Mouse (Mus musculus): ENCODE results near the gene Asb8. TPM values are rescaled to one million over a fixed set of nuclear protein-coding genes. Genes with fewer than 3 reads are reported as not detected.

Gene Asb8
- polyA plus RNA-seq, 1 experiment from 2014 or later: 46.6 TPM

DNA sequence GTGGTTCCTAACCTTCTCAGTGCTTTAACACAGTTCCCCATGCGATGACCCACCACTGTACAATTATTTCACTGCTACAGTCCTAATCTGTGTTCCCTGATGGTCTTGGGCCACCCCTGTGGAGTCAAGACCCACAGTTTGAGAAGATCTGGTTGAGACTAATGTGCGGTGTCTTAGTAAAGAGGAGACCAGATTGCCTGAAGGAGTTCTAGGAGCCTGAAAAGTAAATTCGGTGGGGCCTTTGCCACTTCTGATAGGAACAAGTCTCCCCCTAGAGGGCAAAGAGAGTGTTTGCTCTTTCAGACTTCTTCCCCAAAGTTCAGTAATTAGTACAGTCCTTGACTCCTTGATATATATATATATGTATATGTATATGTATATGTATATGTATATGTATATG lies 11.8 kb downstream of the Asb8 start:
- no peak overlapping the region for H3K9ac ChIP-seq

DNA sequence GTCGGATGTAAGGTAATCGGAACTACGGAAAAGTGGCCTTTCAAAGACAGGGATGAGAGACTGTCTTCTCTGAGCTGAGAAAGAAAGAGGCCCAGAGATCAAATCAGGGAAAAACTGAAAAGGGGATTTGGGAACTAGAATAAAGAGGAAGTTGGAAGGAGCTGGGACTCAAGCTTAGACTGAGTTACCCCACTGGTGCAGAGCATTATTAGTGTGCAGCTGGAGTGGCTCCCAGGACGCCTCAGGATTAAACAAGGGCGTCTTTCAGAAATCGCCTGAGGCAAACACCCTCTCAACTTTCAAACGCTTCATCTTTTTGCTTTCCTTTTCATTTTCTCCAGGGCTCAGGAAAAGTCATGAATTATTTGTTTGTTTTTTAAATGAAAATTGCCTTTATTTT lies 12.5 kb downstream of the Asb8 start:
- Histone ChIP-seq H3K36me3 (no peaks in the 10 kb centered on the region), H3K9me3 (no peaks in the 10 kb centered on the region), H3K9ac (no peak overlapping the region), H3K4me2 (replicated peaks) (no peak overlapping the region), H3K4me1 (replicated peaks) (no peaks in the 10 kb centered on the region), H3K27me3 (replicated peaks) (no peaks in the 10 kb centered on the region), H3K4me3 (replicated peaks) (no peak overlapping the region), H3K27ac (no peak overlapping the region)
- WGBS: 77% methylated on average over 7 of the region's 7 CpGs
- no peak for ATAC-seq

More for the DNA sequence above, 11.8 kb downstream of the Asb8 start:
- no peaks in the 10 kb centered on the region for H3K9me3 ChIP-seq
- no peak overlapping the region for H3K27ac ChIP-seq
- no peak overlapping the region for H3K4me3 ChIP-seq (replicated peaks)
- H3K4me2 ChIP-seq (replicated peaks): no peak overlapping the region
- no peaks in the 10 kb centered on the region for H3K36me3 ChIP-seq
- H3K4me1 ChIP-seq (replicated peaks): no peaks in the 10 kb centered on the region
- H3K27me3 ChIP-seq (replicated peaks): no peaks in the 10 kb centered on the region
- WGBS: 32% methylated on average over 3 of the region's 3 CpGs
- no peak for ATAC-seq

DNA sequence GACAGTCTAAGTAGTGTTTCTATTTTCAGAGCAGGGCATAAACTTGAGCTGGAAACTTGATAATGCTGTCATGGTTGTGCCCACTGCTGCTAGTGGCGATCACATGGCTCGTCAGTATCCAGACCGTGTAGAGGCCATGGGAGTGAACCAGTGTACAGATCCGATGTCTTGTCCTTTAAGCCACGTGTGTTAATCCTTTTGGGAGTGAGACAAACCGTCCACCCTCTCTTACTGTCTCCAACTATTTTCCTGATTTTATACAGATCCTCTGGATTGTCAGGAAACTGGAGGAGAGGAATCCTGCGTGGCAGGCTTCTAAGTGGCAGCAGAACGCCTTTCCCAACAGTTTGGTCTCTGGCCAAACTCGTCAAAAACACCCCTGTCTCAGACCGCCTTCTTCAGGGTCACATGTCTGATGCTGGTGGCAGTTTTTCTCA lies 16.2 kb downstream of the Asb8 start:
- 69% methylated on average over 10 of the region's 10 CpGs for WGBS
- ATAC-seq: no peak
- no peaks in the 10 kb centered on the region for H3K27me3 ChIP-seq (replicated peaks)
- no peak overlapping the region for H3K4me3 ChIP-seq (replicated peaks)
- no peaks in the 10 kb centered on the region for H3K36me3 ChIP-seq
- no peak overlapping the region for H3K27ac ChIP-seq
- H3K9ac ChIP-seq: no peak overlapping the region
- peaks cover 4% of the 10 kb centered on the region; the same call in 1 of the 2 replicates for H3K4me1 ChIP-seq (replicated peaks)
- no peak overlapping the region for H3K4me2 ChIP-seq (replicated peaks)
- H3K9me3 ChIP-seq: no peaks in the 10 kb centered on the region

DNA sequence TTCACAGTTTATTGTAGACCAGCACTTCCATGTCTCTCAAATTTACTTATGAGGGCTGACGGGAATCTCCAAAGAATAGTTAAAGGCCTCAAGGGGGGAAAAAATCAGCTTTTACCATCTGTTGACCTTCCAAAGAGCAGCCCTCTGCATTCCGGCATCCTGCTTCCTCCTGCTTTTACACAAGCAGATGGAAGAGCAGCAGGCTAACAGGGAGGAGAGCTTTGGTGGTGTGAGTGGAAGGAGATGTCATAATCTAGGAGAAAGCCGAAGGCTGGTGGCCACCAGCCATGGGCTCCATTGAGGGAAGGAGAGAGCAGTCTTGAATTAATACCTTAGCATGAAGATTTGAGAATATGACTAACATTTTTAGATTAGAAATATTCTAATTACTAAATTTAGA lies 17.1 kb downstream of the Asb8 start:
- H3K4me2 ChIP-seq (replicated peaks): no peak overlapping the region
- no peak overlapping the region for H3K27ac ChIP-seq
- peaks cover 4% of the 10 kb centered on the region; the same call in 1 of the 2 replicates for H3K4me1 ChIP-seq (replicated peaks)
- H3K27me3 ChIP-seq (replicated peaks): no peaks in the 10 kb centered on the region
- no peak for ATAC-seq
- H3K9ac ChIP-seq: no peak overlapping the region
- 75% methylated on average over 3 of the region's 3 CpGs for WGBS
- H3K9me3 ChIP-seq: no peaks in the 10 kb centered on the region
- H3K4me3 ChIP-seq (replicated peaks): no peak overlapping the region
- no peaks in the 10 kb centered on the region for H3K36me3 ChIP-seq

DNA sequence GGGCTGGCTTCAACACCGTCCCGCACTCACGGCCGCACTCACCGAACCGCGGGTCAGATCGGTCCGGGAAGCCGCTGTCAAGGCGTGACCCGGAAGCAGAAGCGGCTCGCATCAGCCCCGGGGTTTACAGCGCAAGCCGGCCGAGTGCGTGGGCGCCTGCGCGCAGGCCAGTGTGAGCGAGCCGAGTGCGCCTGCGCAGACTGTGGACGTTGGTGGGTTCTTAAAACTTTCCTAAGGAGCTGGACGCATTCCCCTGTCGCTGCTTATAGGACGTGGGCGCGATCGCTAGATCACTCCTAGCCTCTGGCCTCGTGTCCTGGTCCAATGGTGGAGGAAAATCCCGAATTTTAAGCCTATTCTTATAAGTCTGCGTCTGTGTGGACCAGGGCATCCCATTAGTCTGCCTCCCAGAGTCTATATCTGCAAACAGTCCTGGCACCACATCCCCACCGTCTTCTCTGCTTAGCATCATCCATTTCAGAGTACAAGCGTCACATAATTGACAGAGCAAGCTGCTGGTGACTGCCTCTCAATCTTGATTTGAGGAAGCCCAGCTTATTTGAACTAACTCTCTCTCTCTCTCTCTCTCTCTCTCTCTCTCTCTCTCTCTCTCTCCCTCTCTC lies 19.8 kb downstream of the Asb8 start:
- H3K4me3 ChIP-seq (replicated peaks): peak overlapping the region; percentile 96
- peak; percentile 99 for ATAC-seq
- H3K4me1 ChIP-seq (replicated peaks): peaks cover 4% of the 10 kb centered on the region; the same call in 1 of the 2 replicates
- WGBS: under 1% methylated on average over 38 of the region's 38 CpGs
- peak overlapping the region; percentile 92 for H3K9ac ChIP-seq
- H3K27me3 ChIP-seq (replicated peaks): no peaks in the 10 kb centered on the region
- H3K36me3 ChIP-seq: peaks cover 10% of the 10 kb centered on the region; the same call in 1 of the 2 replicates
- no peaks in the 10 kb centered on the region for H3K9me3 ChIP-seq
- peak overlapping the region; percentile 66 for H3K27ac ChIP-seq
- peak overlapping the region; percentile 83 for H3K4me2 ChIP-seq (replicated peaks)

DNA sequence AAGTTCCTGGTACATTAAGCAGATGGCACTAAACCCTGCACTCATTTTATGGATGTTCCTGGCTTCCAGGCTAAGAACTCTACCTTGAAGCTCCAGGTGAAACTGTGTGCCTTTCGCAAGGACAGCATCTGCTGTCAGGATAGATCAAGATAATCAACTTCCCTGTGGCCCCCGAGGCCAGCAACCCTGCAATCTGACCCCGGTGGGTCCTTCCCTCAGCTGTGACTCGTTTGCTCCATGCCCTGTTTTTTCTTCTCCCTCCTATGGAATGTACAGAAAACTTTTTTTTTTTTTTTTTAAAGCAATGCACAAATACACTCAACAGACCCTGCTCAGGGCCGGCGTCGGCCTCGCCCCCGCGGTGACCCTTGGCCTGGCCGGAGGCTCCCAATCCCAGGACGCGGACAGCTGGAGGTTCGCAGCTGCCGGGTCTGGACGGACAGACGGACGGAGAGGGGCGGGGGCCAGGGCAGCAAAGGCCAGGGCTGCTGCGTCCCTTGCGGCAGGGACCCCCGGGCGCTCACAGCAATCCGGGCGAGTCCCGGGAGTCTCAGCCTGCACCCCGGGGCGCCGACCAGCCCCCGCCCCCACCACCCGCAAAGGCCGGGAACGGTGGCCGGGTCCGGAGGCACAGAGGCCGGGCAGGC lies 20.4 kb downstream of the Asb8 start:
- under 1% methylated on average over 35 of the region's 36 CpGs for WGBS
- Histone ChIP-seq H3K27me3 (replicated peaks) (no peaks in the 10 kb centered on the region), H3K4me1 (replicated peaks) (peaks cover 4% of the 10 kb centered on the region; the same call in 1 of the 2 replicates), H3K27ac (peak overlapping the region; percentile 66), H3K4me3 (replicated peaks) (peak overlapping the region; percentile 96), H3K9ac (peak overlapping the region; percentile 92), H3K9me3 (no peaks in the 10 kb centered on the region), H3K36me3 (peaks cover 10% of the 10 kb centered on the region), H3K4me2 (replicated peaks) (peak overlapping the region; percentile 83)
- peak; percentile 79 for ATAC-seq

DNA sequence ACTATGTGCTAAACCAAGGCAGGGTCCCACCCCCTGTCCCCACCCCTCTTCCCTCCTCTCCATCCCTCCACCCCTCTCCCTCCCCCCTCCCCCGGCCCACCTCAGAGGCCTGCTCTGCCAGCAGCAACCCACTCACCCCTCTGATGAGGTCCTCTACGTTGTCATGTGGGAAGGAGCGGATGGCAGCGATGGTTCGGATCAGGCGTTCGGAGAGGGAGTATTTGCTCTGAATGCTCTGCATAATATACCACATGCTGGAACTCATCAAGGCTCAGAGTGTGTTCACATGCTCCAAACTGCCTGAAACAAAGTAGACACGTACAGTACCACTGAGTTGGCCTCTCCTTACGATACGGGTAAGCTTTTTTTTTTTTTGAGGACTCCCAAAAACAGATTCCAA lies 22.9 kb downstream of the Asb8 start:
- Histone ChIP-seq H3K4me1 (replicated peaks) (peaks cover 4% of the 10 kb centered on the region; the same call in 1 of the 2 replicates), H3K36me3 (peaks cover 14% of the 10 kb centered on the region), H3K4me2 (replicated peaks) (no peak overlapping the region), H3K27me3 (replicated peaks) (no peaks in the 10 kb centered on the region), H3K27ac (no peak overlapping the region), H3K9me3 (no peaks in the 10 kb centered on the region), H3K9ac (no peak overlapping the region), H3K4me3 (replicated peaks) (no peak overlapping the region)
- ATAC-seq: no peak
- WGBS: 86% methylated on average over 10 of the region's 10 CpGs

DNA sequence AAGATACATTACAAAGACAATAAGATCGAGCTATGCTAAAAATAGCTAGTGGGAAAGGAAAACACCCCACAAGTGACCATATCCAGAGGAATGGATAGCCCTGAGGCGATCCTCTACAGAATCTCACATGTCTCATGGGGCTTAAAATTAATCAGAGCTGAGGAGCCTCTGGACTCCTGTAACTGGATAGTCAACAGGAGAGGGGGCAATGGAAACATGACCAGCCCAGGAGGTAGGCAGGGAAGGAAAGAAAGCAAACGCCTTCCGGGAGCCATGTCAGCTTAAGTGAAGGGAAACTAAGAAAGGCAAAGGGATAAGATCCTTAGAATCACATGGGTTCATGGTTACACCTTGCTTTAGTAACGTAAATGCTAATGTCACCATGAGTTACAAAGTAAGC lies 24.6 kb downstream of the Asb8 start:
- no peak overlapping the region for H3K27ac ChIP-seq

DNA sequence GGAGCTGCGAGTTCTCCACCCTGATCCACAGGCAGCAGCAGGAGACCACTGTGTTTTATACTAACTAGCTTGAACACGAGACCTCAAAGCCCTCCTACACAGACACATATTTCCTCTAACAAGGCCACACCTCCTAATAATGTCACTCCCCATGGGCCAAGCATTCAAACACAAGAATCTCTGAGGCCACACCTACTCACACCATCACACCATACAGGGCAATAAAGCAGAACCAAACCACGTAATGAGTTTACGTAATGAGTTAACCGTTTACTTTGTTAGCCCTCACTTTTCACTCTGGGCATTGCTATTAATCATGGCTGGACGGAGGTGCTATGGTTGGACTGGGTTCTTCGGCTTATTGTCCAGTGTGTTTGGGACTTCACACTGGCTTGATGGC lies 25.7 kb downstream of the Asb8 start:
- Histone ChIP-seq H3K36me3 (peaks cover 28% of the 10 kb centered on the region), H3K9ac (no peak overlapping the region), H3K4me1 (replicated peaks) (peaks cover 3% of the 10 kb centered on the region; the same call in 1 of the 2 replicates), H3K27me3 (replicated peaks) (no peaks in the 10 kb centered on the region), H3K9me3 (no peaks in the 10 kb centered on the region), H3K4me2 (replicated peaks) (no peak overlapping the region), H3K27ac (no peak overlapping the region), H3K4me3 (replicated peaks) (no peak overlapping the region)
- ATAC-seq: peak; percentile 90
- WGBS: 47% methylated on average over 7 of the region's 7 CpGs

More for the DNA sequence above, 24.6 kb downstream of the Asb8 start:
- 87% methylated on average over 5 of the region's 5 CpGs for whole genome bisulfite sequencing
- H3K9me3 ChIP-seq: no peaks in the 10 kb centered on the region
- peaks cover 4% of the 10 kb centered on the region; the same call in 1 of the 2 replicates for H3K4me1 ChIP-seq (replicated peaks)
- ATAC-seq: no peak
- H3K9ac ChIP-seq: no peak overlapping the region
- H3K27me3 ChIP-seq (replicated peaks): no peaks in the 10 kb centered on the region
- H3K4me2 ChIP-seq (replicated peaks): no peak overlapping the region
- no peak overlapping the region for H3K4me3 ChIP-seq (replicated peaks)
- peaks cover 23% of the 10 kb centered on the region for H3K36me3 ChIP-seq

DNA sequence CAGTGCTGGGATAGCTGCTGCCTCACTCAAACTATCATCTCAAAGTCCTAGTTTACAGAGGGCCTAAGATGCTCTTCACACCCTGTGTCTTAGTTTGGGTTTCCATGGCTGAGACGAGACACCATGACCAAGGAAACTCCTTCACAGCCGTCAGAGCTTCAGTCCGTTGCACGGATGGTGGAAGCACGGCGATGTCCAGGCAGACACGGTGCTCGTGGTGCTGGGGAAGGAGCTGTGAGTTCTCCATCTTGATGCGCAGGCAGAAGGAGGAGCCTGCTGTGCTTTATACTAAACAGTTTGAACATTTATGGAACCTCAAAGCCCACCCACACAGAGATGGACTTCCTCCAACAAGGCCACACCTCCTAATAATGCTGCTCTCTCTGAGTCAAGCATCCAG lies 28.6 kb downstream of the Asb8 start:
- peaks cover 36% of the 10 kb centered on the region for H3K36me3 ChIP-seq

DNA sequence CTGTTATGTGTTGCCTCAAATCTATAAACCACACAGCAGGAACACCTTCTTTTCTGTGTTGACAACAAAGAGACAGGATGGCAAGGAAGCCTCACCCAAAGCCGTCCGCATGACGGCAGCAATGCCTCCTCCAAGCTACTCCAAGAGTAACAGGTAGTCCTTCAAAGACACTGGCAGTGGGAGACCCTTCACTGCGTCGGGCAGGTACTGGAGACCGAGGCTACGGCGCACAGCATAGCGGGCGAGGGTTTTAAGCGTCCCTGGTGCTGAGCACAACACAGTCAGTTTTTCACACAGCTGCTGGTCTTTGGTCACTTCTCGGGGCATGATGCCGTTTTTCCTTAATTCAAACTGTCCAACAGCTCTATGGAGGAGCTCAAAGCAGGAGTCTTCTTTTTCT lies 29.8 kb downstream of the Asb8 start:
- Histone ChIP-seq H3K27me3 (replicated peaks) (no peaks in the 10 kb centered on the region), H3K9ac (no peak overlapping the region), H3K4me1 (replicated peaks) (no peaks in the 10 kb centered on the region), H3K27ac (no peak overlapping the region), H3K36me3 (peaks cover 27% of the 10 kb centered on the region), H3K9me3 (no peaks in the 10 kb centered on the region), H3K4me2 (replicated peaks) (no peak overlapping the region), H3K4me3 (replicated peaks) (no peak overlapping the region)
- WGBS: 93% methylated on average over 13 of the region's 13 CpGs
- no peak for ATAC-seq

More for the DNA sequence above, 28.6 kb downstream of the Asb8 start:
- H3K9ac ChIP-seq: no peak overlapping the region
- no peak for ATAC-seq
- WGBS: 92% methylated on average over 9 of the region's 9 CpGs
- H3K4me2 ChIP-seq (replicated peaks): no peak overlapping the region
- no peaks in the 10 kb centered on the region for H3K27me3 ChIP-seq (replicated peaks)
- no peak overlapping the region for H3K4me3 ChIP-seq (replicated peaks)
- H3K27ac ChIP-seq: no peak overlapping the region
- no peaks in the 10 kb centered on the region for H3K9me3 ChIP-seq
- no peaks in the 10 kb centered on the region for H3K4me1 ChIP-seq (replicated peaks)

DNA sequence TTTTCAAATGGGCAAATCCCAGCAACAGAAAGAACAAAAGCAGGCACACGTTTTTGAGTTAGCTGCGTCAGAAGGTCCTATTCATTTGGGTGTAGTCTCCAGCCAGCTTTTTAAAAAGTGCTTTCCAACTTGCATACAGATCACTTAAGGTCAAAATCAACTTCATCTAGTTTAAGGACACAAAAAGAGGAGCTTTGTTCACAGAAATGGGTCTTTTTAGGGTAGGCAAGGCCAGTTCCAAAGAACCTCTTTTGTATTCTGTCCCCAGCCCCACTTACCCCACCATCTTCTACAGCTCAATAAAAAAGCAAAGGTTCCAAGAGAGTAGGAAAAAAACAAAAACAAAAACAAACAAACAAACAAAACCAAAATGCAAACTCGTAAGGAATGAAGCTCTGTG lies 30.8 kb downstream of the Asb8 start:
- 90% methylated on average over 3 of the region's 3 CpGs for WGBS
- no peak for ATAC-seq
- Histone ChIP-seq H3K4me1 (replicated peaks) (no peaks in the 10 kb centered on the region), H3K27me3 (replicated peaks) (no peaks in the 10 kb centered on the region), H3K9me3 (no peaks in the 10 kb centered on the region), H3K9ac (no peak overlapping the region), H3K4me3 (replicated peaks) (no peak overlapping the region), H3K4me2 (replicated peaks) (no peak overlapping the region), H3K27ac (no peak overlapping the region), H3K36me3 (peaks cover 26% of the 10 kb centered on the region)

DNA sequence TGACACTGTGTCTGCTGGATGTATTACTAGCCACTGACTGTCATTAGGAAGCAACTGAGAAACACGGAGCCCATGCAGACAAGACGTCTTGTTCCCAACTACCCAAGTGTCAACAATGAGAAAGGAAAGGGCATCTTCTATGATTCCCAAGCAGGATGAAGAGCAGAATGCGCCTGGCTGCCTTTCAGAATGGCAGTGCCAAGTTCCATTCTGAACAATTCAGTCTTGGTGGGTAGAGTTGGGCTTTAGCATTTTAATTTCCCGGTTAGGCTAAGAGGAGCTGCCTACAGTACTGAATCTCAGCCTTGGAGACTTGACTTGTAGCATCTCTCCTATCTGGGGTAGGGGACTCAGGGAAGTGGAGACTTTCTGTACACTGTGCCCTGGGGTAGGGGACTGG lies 31.4 kb downstream of the Asb8 start:
- H3K27me3 ChIP-seq (replicated peaks): no peaks in the 10 kb centered on the region
- H3K9ac ChIP-seq: no peak overlapping the region
- H3K36me3 ChIP-seq: peaks cover 27% of the 10 kb centered on the region
- 92% methylated on average over 4 of the region's 4 CpGs for WGBS
- H3K4me3 ChIP-seq (replicated peaks): no peak overlapping the region
- ATAC-seq: no peak
- H3K27ac ChIP-seq: no peak overlapping the region
- no peak overlapping the region for H3K4me2 ChIP-seq (replicated peaks)
- no peaks in the 10 kb centered on the region for H3K9me3 ChIP-seq
- no peaks in the 10 kb centered on the region for H3K4me1 ChIP-seq (replicated peaks)

Measured in intestine, embryonic 15.5 days (tissue).